Mouse (Mus musculus) liver, embryonic 15.5 days (tissue): ENCODE results near the gene Asap3. TPM values are rescaled to one million over a fixed set of nuclear protein-coding genes. Genes with fewer than 3 reads are reported as not detected.

Experiments
- ATAC-seq: fragments of 200-750 bp; cut with Nextera tagmentation; 2 replicates; pipeline ENCODE4 v1.8.0; 2017; ENCODE audit warnings: moderate number of reproducible peaks, mild to moderate bottlenecking, moderate library complexity; ENCODE audit not compliant: insufficient read depth
- H3K27ac ChIP-seq: fragments of 300-500 bp; sonication (generic); replicated peaks from 2 replicates; pipeline ENCODE4 v1.5.1; 2015; ENCODE audit warnings: mild to moderate bottlenecking, inconsistent platforms
- H3K27me3 ChIP-seq: fragments of 300-500 bp; sonication (generic); 2 replicates; pipeline ENCODE4 v1.6.1; 2015; ENCODE audit warnings: mild to moderate bottlenecking, inconsistent platforms
- H3K36me3 ChIP-seq: fragments of 300-500 bp; sonication (generic); replicated peaks from 2 replicates; pipeline ENCODE4 v1.6.1; 2015; ENCODE audit warnings: moderate library complexity, mild to moderate bottlenecking, inconsistent platforms
- H3K4me1 ChIP-seq: fragments of 300-500 bp; sonication (generic); replicated peaks from 2 replicates; pipeline ENCODE4 v1.6.1; 2015; ENCODE audit warnings: inconsistent platforms
- H3K4me2 ChIP-seq: fragments of 300-500 bp; sonication (generic); 2 replicates; pipeline ENCODE4 v1.6.1; 2015; ENCODE audit warnings: moderate library complexity, mild to moderate bottlenecking, inconsistent platforms
- H3K4me3 ChIP-seq: fragments of 300-500 bp; sonication (generic); replicated peaks from 2 replicates; pipeline ENCODE4 v1.5.1; 2015; ENCODE audit warnings: mild to moderate bottlenecking, inconsistent platforms
- H3K9ac ChIP-seq: fragments of 300-500 bp; sonication (generic); 2 replicates; pipeline ENCODE4 v1.6.1; 2015; ENCODE audit warnings: moderate library complexity, mild to moderate bottlenecking, inconsistent platforms
- H3K9me3 ChIP-seq: fragments of 300-500 bp; sonication (generic); replicated peaks from 2 replicates; pipeline ENCODE4 v1.6.1; 2016; ENCODE audit warnings: inconsistent platforms
- WGBS: fragments of 180-500 bp; shearing (Covaris S2); methylation state at CpG from one replicate; pipeline ENCODE4 v1.1.7; 2015; ENCODE audit warnings: mixed read lengths; ENCODE audit not compliant: insufficient replicate concordance; 5-methylcytosine and 5-hydroxymethylcytosine counted together
- polyA plus RNA-seq: library from polyadenylated mRNA; unstranded; fragments of >200 nt; fragmentation: Nextera tagmentation; extraction: Ambion mirVana; gene quantifications from 2 replicates; pipeline ENCODE4 v1.2.1, GENCODE M21; 2015

Gene Asap3
- polyA plus RNA-seq, 1 experiment from 2014 or later: 2.5 TPM

- Histone ChIP-seq H3K4me1 (peaks cover 16% of the 10 kb centered on the region), H3K9ac (no peak overlapping the region), H3K27me3 (peaks cover 24% of the 10 kb centered on the region), H3K36me3 (no peaks in the 10 kb centered on the region), H3K4me3 (no peak overlapping the region), H3K9me3 (no peaks in the 10 kb centered on the region), H3K4me2 (no peak overlapping the region), H3K27ac (no peak overlapping the region)
- no peak for ATAC-seq
- 56% methylated on average over 3 of the region's 3 CpGs for WGBS
These were observed 53.8 kb downstream of the Asap3 start for GRCm38 (mm10) chr4:136259916-136260315.

GRCm38 (mm10) chr4:136260491-136261180 is 54.5 kb downstream of the Asap3 start:
- H3K4me1 ChIP-seq: peaks cover 14% of the 10 kb centered on the region
- peaks cover 24% of the 10 kb centered on the region for H3K27me3 ChIP-seq
- H3K4me3 ChIP-seq: no peak overlapping the region
- no peaks in the 10 kb centered on the region for H3K36me3 ChIP-seq
- H3K4me2 ChIP-seq: no peak overlapping the region
- H3K27ac ChIP-seq: no peak overlapping the region
- H3K9me3 ChIP-seq: no peaks in the 10 kb centered on the region
- no peak overlapping the region for H3K9ac ChIP-seq
- 35% methylated on average over 10 of the region's 10 CpGs for WGBS
- no peak for ATAC-seq

GRCm38 (mm10) chr4:136261912-136262311 is 55.7 kb downstream of the Asap3 start:
- Histone ChIP-seq H3K9ac (no peak overlapping the region), H3K27me3 (peaks cover 24% of the 10 kb centered on the region), H3K4me1 (peaks cover 5% of the 10 kb centered on the region; the same call in 1 of the 2 replicates), H3K4me2 (no peak overlapping the region), H3K36me3 (no peaks in the 10 kb centered on the region), H3K9me3 (no peaks in the 10 kb centered on the region), H3K4me3 (no peak overlapping the region), H3K27ac (no peak overlapping the region)
- no peak for ATAC-seq
- WGBS: 61% methylated on average over 10 of the region's 10 CpGs

GRCm38 (mm10) chr4:136263555-136263954 is 57.4 kb downstream of the Asap3 start:
- no peak overlapping the region for H3K9ac ChIP-seq
- no peaks in the 10 kb centered on the region for H3K9me3 ChIP-seq
- no peak overlapping the region for H3K27ac ChIP-seq
- WGBS: 74% methylated on average over 4 of the region's 4 CpGs
- H3K36me3 ChIP-seq: no peaks in the 10 kb centered on the region
- peaks cover 19% of the 10 kb centered on the region for H3K27me3 ChIP-seq
- 0 out of 2 replicates have a peak, but pooled peaks cover 6% of the 10 kb centered on the region for H3K4me1 ChIP-seq
- H3K4me3 ChIP-seq: no peak overlapping the region
- ATAC-seq: no peak
- no peak overlapping the region for H3K4me2 ChIP-seq

- WGBS: 39% methylated on average over 9 of the region's 9 CpGs
- Histone ChIP-seq H3K4me1 (0 out of 2 replicates have a peak, but pooled peaks cover 2% of the 10 kb centered on the region), H3K9ac (no peak overlapping the region), H3K9me3 (no peaks in the 10 kb centered on the region), H3K4me3 (no peak overlapping the region), H3K4me2 (no peak overlapping the region), H3K27ac (no peak overlapping the region), H3K36me3 (no peaks in the 10 kb centered on the region), H3K27me3 (no peaks in the 10 kb centered on the region)
- ATAC-seq: no peak
These were observed 60.7 kb downstream of the Asap3 start for GRCm38 (mm10) chr4:136266716-136267343.

GRCm38 (mm10) chr4:136268912-136269311 is 62.7 kb downstream of the Asap3 start:
- H3K4me1 ChIP-seq: 0 out of 2 replicates have a peak, but pooled peaks cover 2% of the 10 kb centered on the region
- no peak overlapping the region for H3K27ac ChIP-seq
- H3K27me3 ChIP-seq: no peaks in the 10 kb centered on the region
- H3K9me3 ChIP-seq: no peaks in the 10 kb centered on the region
- no peak overlapping the region for H3K9ac ChIP-seq
- H3K36me3 ChIP-seq: peaks cover 14% of the 10 kb centered on the region; the same call in 1 of the 2 replicates
- 40% methylated on average over 1 of the region's 1 CpGs for WGBS
- H3K4me2 ChIP-seq: no peak overlapping the region
- ATAC-seq: no peak
- no peak overlapping the region for H3K4me3 ChIP-seq

- H3K9ac ChIP-seq: no peak overlapping the region
- H3K27me3 ChIP-seq: no peaks in the 10 kb centered on the region
- no peak overlapping the region for H3K27ac ChIP-seq
- H3K9me3 ChIP-seq: no peaks in the 10 kb centered on the region
- no peak overlapping the region for H3K4me3 ChIP-seq
- H3K36me3 ChIP-seq: peaks cover 14% of the 10 kb centered on the region; the same call in 1 of the 2 replicates
- WGBS: 73% methylated on average over 8 of the region's 8 CpGs
- H3K4me1 ChIP-seq: 0 out of 2 replicates have a peak, but pooled peaks cover 2% of the 10 kb centered on the region
- ATAC-seq: no peak
- no peak overlapping the region for H3K4me2 ChIP-seq
These were observed 64.5 kb downstream of the Asap3 start for GRCm38 (mm10) chr4:136270648-136271047.

- no peak for ATAC-seq
These were observed 74.9 kb downstream of the Asap3 start for GRCm38 (mm10) chr4:136281097-136281496.

GRCm38 (mm10) chr4:136281611-136282010 is 75.4 kb downstream of the Asap3 start:
- Histone ChIP-seq H3K4me1 (peaks cover 16% of the 10 kb centered on the region), H3K27me3 (peaks cover 15% of the 10 kb centered on the region), H3K27ac (no peak overlapping the region), H3K4me3 (no peak overlapping the region), H3K9ac (no peak overlapping the region), H3K4me2 (no peak overlapping the region), H3K9me3 (no peaks in the 10 kb centered on the region), H3K36me3 (no peaks in the 10 kb centered on the region)
- 63% methylated on average over 9 of the region's 9 CpGs for WGBS
- ATAC-seq: no peak

More at GRCm38 (mm10) chr4:136281097-136281496, 74.9 kb downstream of the Asap3 start:
- WGBS: 63% methylated on average over 8 of the region's 8 CpGs
- peaks cover 11% of the 10 kb centered on the region; the same call in 1 of the 2 replicates for H3K4me1 ChIP-seq
- no peak overlapping the region for H3K27ac ChIP-seq
- H3K36me3 ChIP-seq: no peaks in the 10 kb centered on the region
- no peaks in the 10 kb centered on the region for H3K9me3 ChIP-seq
- H3K4me2 ChIP-seq: no peak overlapping the region
- peaks cover 20% of the 10 kb centered on the region for H3K27me3 ChIP-seq
- no peak overlapping the region for H3K9ac ChIP-seq
- no peak overlapping the region for H3K4me3 ChIP-seq

GRCm38 (mm10) chr4:136282621-136283480 is 76.7 kb downstream of the Asap3 start:
- H3K27ac ChIP-seq: no peak overlapping the region
- no peak overlapping the region for H3K4me2 ChIP-seq
- peaks cover 10% of the 10 kb centered on the region for H3K27me3 ChIP-seq
- no peak overlapping the region for H3K4me3 ChIP-seq
- peaks cover 5% of the 10 kb centered on the region; the same call in 1 of the 2 replicates for H3K36me3 ChIP-seq
- WGBS: 46% methylated on average over 10 of the region's 10 CpGs
- ATAC-seq: no peak
- H3K4me1 ChIP-seq: peaks cover 24% of the 10 kb centered on the region
- H3K9me3 ChIP-seq: no peaks in the 10 kb centered on the region
- no peak overlapping the region for H3K9ac ChIP-seq

- Histone ChIP-seq H3K9ac (no peak overlapping the region), H3K9me3 (no peaks in the 10 kb centered on the region), H3K27ac (no peak overlapping the region), H3K36me3 (peaks cover 13% of the 10 kb centered on the region), H3K27me3 (peaks cover 10% of the 10 kb centered on the region), H3K4me3 (no peak overlapping the region), H3K4me2 (no peak overlapping the region), H3K4me1 (peaks cover 24% of the 10 kb centered on the region)
- ATAC-seq: no peak
- 42% methylated on average over 2 of the region's 2 CpGs for WGBS
These were observed 77.6 kb downstream of the Asap3 start for GRCm38 (mm10) chr4:136283783-136284182.
